Comparison of ENCODE assay signal across 8 mouse cellular contexts in genomic region chr3:58414986-58415883, GRCm38 (mm10). TPM values are rescaled to one million over a fixed set of nuclear protein-coding genes. Genes with fewer than 3 reads are reported as not detected.
A peak's percentile ranks its signal among the peaks of the same experiment; 100 is the strongest.
DNase-seq lines count a peak whose midpoint lies in the region; ATAC-seq and TF ChIP-seq lines count a peak whose summit lies in the region.

No protein-coding gene starts in this region.

- peak overlapping the region; percentile 86 for H3K4me2 ChIP-seq in lung, embryonic 15.5 days

- TF ChIP-seq CTCF in MEL (IDR thresholded peaks at IDR 0.05 in 2 of 3, conservative IDR thresholded peaks at IDR 0.05 in 1 of 3; ENCODE audit: control insufficient read depth in 1 of 3, insufficient read depth in 1 of 3, low read depth in 2 of 3, low read length in 3 of 3, poor library complexity in 1 of 3, severe bottlenecking in 1 of 3), result no peak

- H3K79me2 ChIP-seq in MEL (ENCODE audit: control insufficient read depth, insufficient read depth, low read length, poor library complexity), result peaks cover 44% of the 10 kb centered on the region

- peaks cover 0 to 5% of the 10 kb centered on the region in 2 experiments; a peak in 3 of 4 replicates for H3K36me3 ChIP-seq in MEL (ENCODE audit: control insufficient read depth in 1 of 2, insufficient read depth in 2 of 2, low read length in 2 of 2)
- H3K36me3 ChIP-seq in lung, embryonic 15.5 days, result no peaks in the 10 kb centered on the region

- H3K9me3 ChIP-seq in MEL (replicated peaks; ENCODE audit: insufficient read depth, low read length), result no peaks in the 10 kb centered on the region
- no peaks in the 10 kb centered on the region for H3K9me3 ChIP-seq in lung, embryonic 15.5 days

- peak overlapping the region; percentile 98 for H3K27ac ChIP-seq in MEL (ENCODE audit: control insufficient read depth, low read depth, low read length)
- H3K27ac ChIP-seq in lung, embryonic 15.5 days, result peak overlapping the region; percentile 100

- no peaks in the 10 kb centered on the region; a peak in 1 of 4 replicates for H3K4me1 ChIP-seq in MEL (ENCODE audit: control insufficient read depth in 1 of 2, insufficient read depth in 2 of 2, low read length in 2 of 2)
- 0 out of 2 replicates have a peak, but pooled peaks cover 3% of the 10 kb centered on the region for H3K4me1 ChIP-seq in lung, embryonic 15.5 days

- DNase-seq in MEL (ENCODE audit: low read depth, low spot score), result peak; percentile 61
- DNase-seq in cerebellum, adult 8-10 months, result peak; percentile 75
- DNase-seq in forelimb bud, embryonic 11.5 days (ENCODE audit: low read depth, low spot score), result peak; percentile 23
- peak; percentile 83 for DNase-seq in heart, postnatal 4 days
- DNase-seq in layer of hippocampus, adult 9-11 months, result peak; percentile 66
- DNase-seq in testis, postnatal 14 days (ENCODE audit: low spot score), result peak; percentile 81

- TF ChIP-seq RAD21 in MEL (IDR thresholded peaks at IDR 0.05; ENCODE audit: low read depth, low read length), result no peak

- ATAC-seq in lung, embryonic 15.5 days (ENCODE audit: borderline replicate concordance, extremely low read depth, low FRiP score, low TSS enrichment), result peak; percentile 78
- peak; percentile 18; the same call in 1 of the 2 replicates for ATAC-seq in neutrophil, adult 5-6 weeks (ENCODE audit: extremely low read depth, insufficient number of reproducible peaks, low FRiP score, poor library complexity, severe bottlenecking)

- under 1% methylated on average over 108 of the region's 113 CpGs for WGBS in lung, embryonic 15.5 days

- TF ChIP-seq EP300 in MEL (IDR thresholded peaks at IDR 0.05; ENCODE audit: low read depth in 1 of 2, low read length in 2 of 2), result no peak

- H3K4me3 ChIP-seq in MEL (ENCODE audit: control insufficient read depth in 1 of 2, insufficient read depth in 1 of 2, low read depth in 2 of 2, low read length in 2 of 2), result peak overlapping the region; percentile 68 to 98
- H3K4me3 ChIP-seq in lung, embryonic 15.5 days, result peak overlapping the region; percentile 96

- no peaks in the 10 kb centered on the region for H3K27me3 ChIP-seq in MEL (ENCODE audit: control insufficient read depth in 1 of 2, insufficient read depth in 2 of 2, low read length in 2 of 2)
- no peaks in the 10 kb centered on the region for H3K27me3 ChIP-seq in lung, embryonic 15.5 days

- H3K9ac ChIP-seq in MEL (ENCODE audit: control insufficient read depth, low read depth, low read length, poor library complexity, severe bottlenecking), result peak overlapping the region; percentile 99
- H3K9ac ChIP-seq in lung, embryonic 15.5 days, result peak overlapping the region; percentile 98

- no peak for TF ChIP-seq POLR2A in MEL (IDR thresholded peaks at IDR 0.05; ENCODE audit: control insufficient read depth in 1 of 2, insufficient read depth in 1 of 2, low read depth in 1 of 2, low read length in 2 of 2, poor library complexity in 1 of 2)

TF ChIP-seq in MEL, 35 proteins besides CTCF, POLR2A, EP300 and RAD21:
- TF ChIP-seq MAZ (IDR thresholded peaks at IDR 0.05; ENCODE audit: low read depth, low read length) (no peak), ZMIZ1 (IDR thresholded peaks at IDR 0.05; ENCODE audit: low read depth, low read length) (no peak; the same call in 1 of the 2 replicates), MXI1 (IDR thresholded peaks at IDR 0.05; ENCODE audit: low read depth, low read length) (peak; percentile 10; the same call in 1 of the 2 replicates), UBTF (IDR thresholded peaks at IDR 0.05; ENCODE audit: borderline replicate concordance, insufficient read depth, low read depth, low read length) (0 out of 2 replicates have a peak, but pooled peaks have one; percentile 27), CHD1 (IDR thresholded peaks at IDR 0.05; ENCODE audit: low read depth, low read length) (peak; percentile 25; the same call in 1 of the 2 replicates)

RNA-seq across cellular contexts. Expression of gene Tsc22d2, which starts 0.7 kb away (rescaled TPM):
- 10.7 and 10.9 TPM in 2 replicates for total RNA-seq in MEL (2012; rRNA removed)
- polyA plus RNA-seq in MEL (2012; ENCODE audit: insufficient read depth in 1 of 2, insufficient read length in 2 of 2, low read depth in 1 of 2, low replicate concordance in 2 of 2, missing spikeins in 1 of 2), result 10 to 100 TPM in 1 of 2 experiments, not detected in 1; 13.3 TPM
- total RNA-seq in heart, postnatal 4 days (2021), result 10 to 100 TPM; 46.7 to 49.8 TPM
- polyA plus RNA-seq in lung, embryonic 15.5 days (2015; fragmentation: Nextera tagmentation; extraction: Ambion mirVana), result 9.1 and 9.2 TPM in 2 replicates
- 37.7 and 48.1 TPM in 2 replicates for total RNA-seq in neutrophil, adult 5-6 weeks (2017)

Comparison
In these comparisons a context has a peak if more than half of its experiments do, and no peak if none do; other contexts are left out.
1. Peak in every context shown above with its lines: DNase-seq, ATAC-seq, H3K4me3 ChIP-seq and H3K27ac ChIP-seq.
2. DNase-seq: peak in every context shown above with its lines; median percentile 83 in heart, postnatal 4 days; 81 in testis, postnatal 14 days; 75 in cerebellum, adult 8-10 months; 66 in layer of hippocampus, adult 9-11 months; 61 in MEL; 23 in forelimb bud, embryonic 11.5 days.